Mouse (Mus musculus) frontal cortex, adult 2 months (tissue): ENCODE results near the gene Sim1. TPM values are rescaled to one million over a fixed set of nuclear protein-coding genes. Genes with fewer than 3 reads are reported as not detected.

Experiments used
- DNase-seq, 2 experiments: peaks; one replicate each; pipeline ENCODE4 v3.0.0; 2022; ENCODE audit warnings: low spot score in 1 of 2; ENCODE audit errors: extremely low spot score in 1 of 2
- polyA plus RNA-seq: library from polyadenylated mRNA; depleted of rRNA; stranded (reverse); fragments of >200 nt; gene quantifications from 2 replicates; pipeline ENCODE4 v1.2.3, GENCODE M21; 2012

The Sim1 gene
- polyA plus RNA-seq, 1 experiment = not detected

GRCm38 (mm10) chr10:50900746-50901600, 6.4 kb downstream of the Sim1 start:
- no peak for DNase-seq

- DNase-seq = no peak
Measured at GRCm38 (mm10) chr10:50901601-50902475, 7.3 kb downstream of the Sim1 start.

- no peak for DNase-seq
Measured at GRCm38 (mm10) chr10:50902741-50903715, 8.5 kb downstream of the Sim1 start.

DNA sequence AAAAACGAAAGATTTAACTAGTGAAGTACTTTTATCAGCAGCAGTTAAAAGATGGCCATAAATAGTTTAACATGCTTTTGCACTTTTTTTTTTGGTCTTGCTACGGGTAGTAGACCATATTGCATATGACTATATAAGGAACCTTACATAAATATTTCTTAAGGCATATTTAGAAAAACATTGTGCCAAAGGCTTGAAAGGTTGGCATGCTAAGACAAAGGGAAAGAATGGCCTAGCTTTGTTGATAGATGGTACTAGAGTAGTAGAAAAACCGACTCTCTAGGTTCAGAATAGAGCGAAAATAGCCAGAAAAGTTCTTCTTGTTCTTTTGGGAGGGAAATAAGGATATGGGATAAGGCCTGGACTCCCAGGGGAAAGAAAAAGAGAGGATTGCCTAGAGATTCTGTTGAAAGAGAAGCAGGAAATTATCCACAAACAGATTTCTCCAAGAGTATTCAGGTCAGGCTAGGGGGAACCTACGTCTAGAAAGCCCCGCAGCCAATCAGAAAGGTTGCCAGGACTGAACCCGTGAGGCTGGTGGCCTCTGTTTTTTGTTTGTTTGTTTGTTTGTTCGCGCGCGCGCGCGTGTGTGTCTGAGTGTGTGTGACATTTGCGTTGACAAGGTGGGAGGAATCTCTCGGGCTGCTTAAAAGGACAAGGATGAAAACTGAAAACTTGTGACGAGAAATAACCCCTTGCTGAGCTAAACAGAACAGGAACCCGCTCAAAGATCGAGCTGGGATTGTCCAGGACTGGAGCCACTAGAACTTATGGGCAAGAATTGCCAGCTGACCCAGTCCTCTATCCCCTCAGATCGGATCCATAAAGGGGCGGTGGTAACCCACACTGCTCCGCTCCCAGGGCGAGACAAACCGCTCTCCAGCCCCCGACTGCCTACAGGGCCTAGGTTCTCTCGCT, 9.6 kb downstream of the Sim1 start:
- no peak for DNase-seq

GRCm38 (mm10) chr10:50904764-50905701, 10.5 kb downstream of the Sim1 start:
- DNase-seq = no peak

GRCm38 (mm10) chr10:50910400-50910799, 15.8 kb downstream of the Sim1 start:
- DNase-seq = no peak

- no peak for DNase-seq
Measured at GRCm38 (mm10) chr10:50910861-50911410, 16.4 kb downstream of the Sim1 start.

GRCm38 (mm10) chr10:50915607-50916006, 21.1 kb downstream of the Sim1 start:
- no peak for DNase-seq

DNA sequence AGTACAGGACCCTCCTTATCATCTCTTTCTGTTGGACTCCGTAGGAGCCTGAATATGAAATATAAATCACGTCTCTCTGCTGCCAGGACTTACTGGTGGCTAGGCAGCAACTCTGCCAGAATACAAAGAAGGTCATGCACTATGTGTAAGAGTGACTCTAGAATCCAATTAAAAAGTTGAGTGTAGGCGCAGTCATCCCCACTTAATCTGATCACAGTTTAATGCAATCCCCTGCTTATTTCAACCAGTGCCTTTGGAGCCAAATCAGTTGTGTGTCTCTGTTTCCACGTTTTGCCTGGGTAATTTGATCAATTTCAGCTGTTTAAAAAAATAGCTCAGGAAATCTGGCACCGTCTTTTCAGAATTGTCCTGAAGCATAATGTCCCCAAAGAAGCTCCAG, 34.7 kb downstream of the Sim1 start:
- DNase-seq = no peak

DNA sequence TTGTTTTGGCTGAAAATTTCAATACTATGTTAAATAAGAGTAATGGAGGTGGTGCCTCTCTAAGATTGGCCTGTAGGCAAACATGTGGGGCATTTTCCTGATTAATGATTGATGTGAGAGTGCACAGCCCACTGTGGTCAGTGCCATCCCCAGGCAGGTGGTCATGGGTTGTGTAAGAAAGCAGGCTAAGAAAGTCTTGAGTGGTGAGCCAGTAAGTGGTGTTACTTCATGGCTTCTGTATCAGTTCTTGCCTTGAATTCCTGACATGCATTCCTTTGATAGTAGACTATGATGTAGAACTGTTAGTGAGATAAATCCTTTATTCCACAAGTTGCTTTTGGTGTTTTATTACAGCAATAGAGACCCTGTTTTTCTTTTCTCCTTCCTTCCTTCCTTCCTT, 41.1 kb downstream of the Sim1 start:
- DNase-seq = no peak

DNA sequence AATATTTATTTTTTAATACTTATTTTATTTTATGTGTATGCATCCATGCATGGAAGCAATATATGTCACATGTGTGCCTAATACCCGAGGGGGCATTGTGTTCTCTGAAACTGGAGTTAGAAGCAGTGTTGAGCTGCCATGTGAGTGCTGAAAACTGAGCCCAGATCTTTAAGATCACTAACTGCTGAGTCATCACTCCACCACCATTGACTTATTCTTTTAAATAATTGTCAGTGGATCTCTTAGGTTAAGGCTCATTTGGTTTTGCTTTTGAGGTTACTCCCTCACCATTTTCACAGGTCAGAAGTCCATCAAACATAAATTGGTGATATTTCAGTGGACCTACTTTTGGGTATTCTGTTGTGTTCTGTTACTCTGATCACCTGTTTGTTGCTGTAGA, 79.1 kb downstream of the Sim1 start:
- DNase-seq = no peak

- no peak for DNase-seq
Measured at GRCm38 (mm10) chr10:50981849-50982248, 87.3 kb downstream of the Sim1 start.

DNA sequence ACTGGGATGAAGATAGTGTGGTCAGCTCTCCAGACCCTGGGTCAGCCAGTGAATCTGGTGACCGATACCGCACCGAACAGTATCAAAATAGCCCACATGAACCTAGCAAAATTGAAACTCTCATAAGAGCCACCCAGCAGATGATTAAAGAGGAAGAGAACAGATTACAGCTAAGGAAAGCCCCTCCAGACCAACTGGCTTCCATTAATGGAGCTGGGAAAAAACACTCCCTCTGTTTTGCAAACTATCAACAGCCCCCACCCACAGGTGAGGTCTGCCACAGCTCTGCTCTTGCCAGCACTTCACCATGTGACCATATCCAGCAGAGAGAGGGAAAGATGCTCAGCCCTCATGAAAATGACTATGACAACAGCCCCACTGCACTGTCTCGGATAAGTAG, 89.1 kb downstream of the Sim1 start:
- DNase-seq = no peak

- no peak for DNase-seq
Measured at GRCm38 (mm10) chr10:51007798-51008197, 113.2 kb downstream of the Sim1 start.

GRCm38 (mm10) chr10:51011391-51012150, 117.0 kb downstream of the Sim1 start:
- DNase-seq = no peak

GRCm38 (mm10) chr10:51014901-51015300, 120.3 kb downstream of the Sim1 start:
- DNase-seq = no peak

GRCm38 (mm10) chr10:51015362-51015761, 120.8 kb downstream of the Sim1 start:
- DNase-seq = no peak
